Mouse (Mus musculus): ENCODE data around the gene Ugt1a9.

Gene Ugt1a9

DNA sequence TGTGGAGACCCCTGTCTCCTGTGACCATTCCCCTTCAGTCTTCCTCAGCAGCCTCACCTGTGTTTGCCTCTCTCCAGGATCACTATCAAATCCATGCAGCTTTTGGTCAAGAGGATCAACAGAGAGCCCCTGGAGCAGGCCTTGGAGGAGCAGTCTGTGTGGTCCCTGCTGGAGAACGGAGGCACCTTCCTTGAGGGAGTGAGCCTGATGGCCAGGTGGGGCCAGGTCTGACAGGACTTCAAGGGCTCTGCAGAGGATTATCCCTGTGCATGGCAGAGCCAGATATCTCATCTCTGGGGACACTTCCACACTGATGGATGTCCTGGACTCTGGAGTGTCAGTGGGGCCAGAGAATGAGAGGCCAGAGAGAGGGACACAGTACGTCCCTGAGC is 184.9 kb downstream of the Ugt1a9 start:
- 0 out of 2 replicates have a peak, but pooled peaks have one; percentile 0 for ATAC-seq (ENCODE audit: insufficient number of reproducible peaks, low FRiP score, low TSS enrichment)

DNA sequence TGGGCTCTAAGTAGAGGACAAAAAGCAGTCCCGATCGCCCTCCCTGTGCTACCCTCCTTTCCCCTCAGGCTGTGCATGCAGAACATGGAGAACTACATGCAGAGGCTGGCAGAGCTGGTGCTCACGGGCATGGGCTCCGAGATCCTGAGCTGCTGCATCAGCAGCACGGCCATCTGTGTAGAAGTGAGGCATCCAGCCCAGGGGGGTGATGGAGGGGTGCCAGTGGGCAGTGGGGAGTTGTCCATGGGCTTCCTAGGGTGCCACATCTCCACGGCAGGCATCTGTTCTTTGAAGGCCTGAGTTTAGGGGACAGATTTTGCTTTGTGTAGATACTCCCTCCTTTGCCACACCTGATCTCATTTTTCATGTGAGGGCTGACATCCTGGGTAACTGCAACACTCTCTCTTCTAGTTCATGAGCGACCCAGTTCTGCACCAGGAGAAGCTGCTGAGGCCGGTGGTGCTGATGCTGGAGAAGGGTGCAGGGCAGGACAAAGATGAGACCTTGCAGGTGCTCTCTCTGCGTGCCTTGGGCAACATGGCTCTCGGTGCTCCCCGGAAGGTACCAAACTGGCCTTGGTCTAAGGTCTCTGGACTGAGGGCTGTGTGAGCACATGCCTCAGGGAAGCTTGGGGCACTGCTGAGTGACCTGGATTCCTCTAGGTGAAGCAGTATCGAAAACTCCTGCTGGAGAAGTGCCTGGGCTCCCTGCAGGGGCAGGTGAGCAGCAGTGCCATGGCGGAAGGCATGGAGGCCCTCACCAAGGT is 185.6 kb downstream of the Ugt1a9 start:
- ATAC-seq (ENCODE audit: insufficient number of reproducible peaks, low FRiP score, low TSS enrichment) = 0 out of 2 replicates have a peak, but pooled peaks have one; percentile 3

DNA sequence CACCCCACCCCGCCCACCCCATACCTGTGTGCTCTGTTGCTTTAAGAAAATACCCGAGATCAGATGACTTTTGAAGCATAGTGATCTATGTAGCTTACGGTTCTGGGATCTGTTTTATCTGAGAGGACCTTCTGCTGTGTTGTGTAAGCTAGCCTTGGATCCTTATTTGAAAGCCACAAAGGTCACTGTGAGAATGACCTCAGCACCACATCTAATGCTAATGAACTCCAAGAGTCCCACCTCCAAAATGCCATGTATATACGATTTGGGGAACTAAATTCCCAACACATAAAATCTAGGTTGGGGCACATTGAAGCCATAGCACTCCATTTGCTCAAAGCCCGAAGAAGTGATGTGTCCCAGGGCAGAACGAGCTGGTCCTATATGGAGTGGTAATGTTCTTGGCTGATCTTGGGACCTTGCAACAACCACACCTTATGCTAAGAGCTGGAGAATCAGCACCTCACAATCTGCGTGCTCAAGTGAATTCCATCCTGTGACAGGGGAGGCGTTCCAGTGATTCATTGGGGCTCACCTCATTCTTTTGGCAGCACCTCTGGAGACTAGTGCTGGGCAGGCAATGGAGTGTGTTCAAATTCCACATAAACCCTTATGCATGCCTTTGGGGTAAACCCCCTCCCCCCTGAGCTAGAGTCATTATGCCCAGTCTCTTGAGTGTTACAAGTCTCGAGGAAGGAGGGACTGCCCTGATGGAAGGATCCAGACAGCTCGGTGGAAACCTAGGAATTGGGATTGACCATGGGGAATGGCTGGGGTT is 186.5 kb downstream of the Ugt1a9 start:
- ATAC-seq (ENCODE audit: insufficient number of reproducible peaks, low FRiP score, low TSS enrichment) = no peak

DNA sequence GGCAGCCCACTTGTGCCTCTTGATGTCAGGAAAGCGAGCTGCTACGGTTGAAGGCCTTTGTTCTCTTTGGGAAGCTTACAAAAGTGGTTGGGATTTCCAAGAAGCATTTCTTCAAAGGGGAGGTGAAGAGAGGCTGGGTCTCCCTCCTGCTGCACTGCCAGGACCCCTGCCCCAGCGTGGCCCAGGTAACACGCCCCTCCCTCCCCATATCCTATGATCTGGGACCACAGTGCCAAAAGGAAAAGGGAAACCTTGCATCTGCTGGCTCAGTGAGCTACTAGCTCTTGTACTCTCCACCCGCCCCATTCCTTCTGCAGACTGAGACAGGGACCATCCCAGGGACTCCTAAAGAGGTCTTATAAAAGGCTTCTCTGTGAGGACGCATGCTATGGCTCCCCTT is 187.1 kb downstream of the Ugt1a9 start:
- ATAC-seq (ENCODE audit: insufficient number of reproducible peaks, low FRiP score, low TSS enrichment) = no peak

DNA sequence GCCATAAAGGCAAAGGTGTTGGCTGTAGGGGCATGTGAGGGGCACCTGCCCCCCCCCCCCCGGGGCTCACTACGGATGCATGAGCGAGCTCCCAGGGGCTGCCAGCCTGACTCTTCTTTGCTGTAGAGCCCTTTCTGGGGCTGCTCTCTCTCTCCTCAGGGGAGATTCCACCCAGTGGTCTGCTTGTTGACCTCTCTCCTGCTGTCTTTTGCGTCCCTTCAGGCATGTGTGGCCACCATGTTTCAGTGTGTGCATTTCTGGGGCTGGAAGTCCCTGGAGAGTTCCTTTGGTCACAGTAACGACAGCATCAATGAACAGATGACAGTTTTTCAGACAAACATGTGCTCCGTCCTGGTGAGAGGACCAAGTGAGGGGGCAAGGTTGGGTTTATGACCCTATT is 187.8 kb downstream of the Ugt1a9 start:
- ATAC-seq (ENCODE audit: insufficient number of reproducible peaks, low FRiP score, low TSS enrichment) = no peak

DNA sequence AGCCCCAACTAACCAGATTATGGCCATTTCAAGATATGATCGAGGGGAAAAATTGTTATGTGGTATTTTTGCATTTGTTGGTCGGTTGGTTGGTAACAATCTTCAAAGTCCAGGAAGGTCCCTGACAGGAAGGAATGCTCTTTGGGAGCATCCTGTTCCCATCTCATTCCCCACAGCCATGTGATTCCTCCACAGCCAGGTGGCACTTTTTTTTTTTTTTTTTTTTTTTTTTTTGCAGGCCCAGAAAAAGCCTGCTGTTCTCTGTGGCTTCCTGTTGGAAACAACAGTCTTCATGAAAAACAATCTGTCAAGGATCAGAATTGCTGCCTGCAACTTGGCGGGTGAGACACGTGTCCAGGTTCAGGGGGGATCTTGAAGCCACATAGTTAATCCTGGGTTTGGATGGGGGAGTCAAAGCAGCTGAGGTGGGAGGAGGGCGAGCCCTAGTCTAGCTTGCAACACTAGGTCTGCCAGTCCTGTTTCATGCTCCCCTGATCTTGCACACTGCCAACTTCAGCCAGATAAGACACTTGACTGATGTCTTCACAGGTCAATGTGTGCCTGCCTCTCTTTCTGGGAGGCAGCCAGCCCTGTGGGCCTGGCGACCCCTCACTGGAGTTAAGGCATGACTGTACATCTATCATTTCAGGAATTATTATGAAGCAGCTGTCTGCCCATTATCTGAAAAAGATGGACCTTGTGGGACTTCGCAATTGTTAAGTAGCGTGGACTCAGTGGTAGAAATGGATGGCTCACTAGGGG is 188.5 kb downstream of the Ugt1a9 start:
- ATAC-seq (ENCODE audit: insufficient number of reproducible peaks, low FRiP score, low TSS enrichment) = no peak

DNA sequence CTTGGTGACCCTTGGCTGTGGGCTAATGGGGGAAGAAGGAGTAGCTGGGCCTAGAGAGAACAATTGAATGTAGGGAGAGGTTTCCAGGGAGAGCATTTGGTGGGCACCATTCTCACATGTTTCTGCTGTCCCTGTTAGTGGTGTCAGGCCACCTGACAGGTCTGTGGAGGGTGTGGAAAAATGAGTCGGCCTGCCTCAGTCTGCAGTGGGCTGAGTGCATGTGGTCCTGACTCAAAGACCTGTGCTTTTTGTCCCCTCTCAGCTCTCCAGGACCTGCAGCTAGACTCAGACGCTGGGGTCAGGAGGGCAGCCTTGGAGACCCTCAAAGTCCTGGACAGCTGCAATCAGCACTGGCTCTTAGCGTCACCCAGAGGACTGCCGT is 189.0 kb downstream of the Ugt1a9 start:
- ATAC-seq (ENCODE audit: insufficient number of reproducible peaks, low FRiP score, low TSS enrichment) = no peak

DNA sequence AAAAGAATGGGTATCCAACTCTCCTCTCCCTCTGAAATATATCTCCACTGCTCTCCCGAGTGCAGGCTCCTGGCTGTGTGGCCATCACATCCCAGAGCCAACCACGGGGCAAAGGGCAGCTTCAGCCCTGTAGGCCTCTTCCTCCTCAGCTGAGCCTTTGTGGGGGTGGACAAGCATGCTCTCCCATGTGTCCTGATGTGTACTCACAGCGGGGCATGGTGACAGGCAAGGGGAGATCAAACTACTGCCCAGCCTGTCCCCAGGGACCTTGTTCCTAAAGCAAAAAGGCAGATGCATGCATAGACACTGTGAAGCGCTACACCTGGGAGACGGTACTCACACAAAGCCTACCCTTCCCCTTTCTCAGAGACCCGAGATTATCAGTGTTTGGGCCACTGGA is 189.5 kb downstream of the Ugt1a9 start:
- ATAC-seq (ENCODE audit: insufficient number of reproducible peaks, low FRiP score, low TSS enrichment) = no peak

DNA sequence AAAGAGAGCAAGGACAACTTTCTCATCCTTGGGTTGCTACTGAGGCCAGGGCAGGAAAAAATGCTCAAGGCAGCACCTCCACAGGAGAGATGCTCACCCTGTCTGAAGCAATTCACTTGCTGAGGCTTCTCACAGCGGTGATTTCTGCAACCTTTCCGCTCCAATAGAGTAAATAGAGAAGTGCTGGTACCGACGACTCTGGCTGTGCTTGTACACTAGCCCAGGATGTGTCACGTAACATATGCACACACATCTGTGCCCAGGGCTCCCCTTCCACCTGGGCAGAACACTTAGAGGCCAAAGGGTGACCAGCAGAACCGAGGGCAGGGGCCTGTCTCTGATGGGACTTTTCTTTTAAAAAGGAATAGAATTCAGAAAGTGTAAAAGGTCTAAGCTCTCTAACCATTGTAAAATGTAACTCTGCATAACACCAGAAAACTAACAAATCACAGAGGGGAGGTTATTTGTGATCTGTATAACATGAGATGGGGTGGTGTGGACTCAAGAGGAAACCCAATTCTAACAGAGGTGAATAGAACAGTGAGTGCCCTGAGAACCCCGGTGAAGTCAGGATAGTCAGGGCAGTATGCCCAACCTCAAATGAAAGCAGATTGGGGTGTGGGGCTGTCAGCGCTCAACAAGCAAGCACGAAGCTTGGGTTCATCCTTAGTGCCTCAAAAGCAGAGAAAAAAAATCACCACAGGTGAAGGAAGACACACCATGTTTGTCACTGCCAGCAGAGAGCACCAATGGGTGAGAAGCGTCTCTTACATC is 190.2 kb downstream of the Ugt1a9 start:
- no peak for ATAC-seq (ENCODE audit: insufficient number of reproducible peaks, low FRiP score, low TSS enrichment)

DNA sequence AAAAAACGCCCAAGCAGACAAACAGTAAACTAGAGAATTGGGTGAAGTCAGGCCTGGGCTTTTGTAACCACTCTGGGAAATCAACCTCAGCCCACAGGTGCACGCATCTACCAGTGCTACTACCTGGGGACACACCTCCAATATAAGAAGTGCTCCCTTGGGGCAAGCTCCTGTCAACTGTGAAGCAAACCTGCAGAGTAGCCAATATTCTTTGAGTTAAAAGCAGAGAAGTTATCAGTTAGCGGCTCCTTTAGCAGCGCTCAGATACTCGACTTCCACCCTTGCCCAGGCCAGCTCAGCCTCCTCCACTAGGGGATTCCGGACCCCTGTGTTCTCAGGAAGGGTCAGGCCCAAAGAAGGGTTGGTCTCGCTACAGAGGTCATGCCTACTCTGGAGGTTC is 191.1 kb downstream of the Ugt1a9 start:
- no peak for ATAC-seq (ENCODE audit: insufficient number of reproducible peaks, low FRiP score, low TSS enrichment)

DNA sequence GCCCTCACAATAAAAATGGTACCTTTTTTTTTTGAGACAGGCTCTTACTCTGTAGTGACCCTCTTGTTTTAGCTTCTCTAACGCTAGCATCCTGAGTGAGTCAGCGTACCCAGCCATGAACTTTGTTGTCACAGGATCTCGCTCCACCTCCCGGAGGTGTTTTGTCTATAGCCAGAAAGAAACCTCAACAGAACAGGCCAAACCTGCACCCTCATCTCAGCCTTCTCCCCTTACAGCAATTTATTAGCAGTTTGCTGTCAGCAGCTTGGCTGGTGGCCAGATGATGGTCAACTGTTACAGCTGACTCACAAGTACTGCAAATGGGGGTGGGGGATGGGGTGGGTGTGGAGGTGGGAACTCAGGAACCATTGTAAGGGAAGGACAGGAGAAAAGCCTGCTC is 191.7 kb downstream of the Ugt1a9 start:
- ATAC-seq (ENCODE audit: insufficient number of reproducible peaks, low FRiP score, low TSS enrichment) = no peak

DNA sequence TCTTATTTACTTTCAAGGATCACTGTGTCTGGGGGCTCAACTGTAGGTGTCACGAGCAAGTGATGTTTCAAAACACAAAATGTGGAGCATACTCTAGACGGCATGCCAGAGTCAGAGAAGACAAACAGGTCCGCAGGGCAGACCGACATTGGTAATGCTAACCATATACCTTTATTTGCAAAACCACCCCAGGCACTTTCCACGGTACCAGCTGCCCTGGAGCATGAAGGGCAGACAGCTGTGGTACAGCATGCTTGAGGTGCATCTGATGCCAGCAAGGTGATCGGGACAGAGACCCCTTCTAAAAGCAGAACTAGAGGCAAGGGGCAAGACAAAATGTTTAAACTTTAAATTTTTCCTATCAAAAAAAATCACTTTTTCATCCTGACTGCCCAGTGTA is 192.4 kb downstream of the Ugt1a9 start:
- no peak for ATAC-seq (ENCODE audit: insufficient number of reproducible peaks, low FRiP score, low TSS enrichment)

DNA sequence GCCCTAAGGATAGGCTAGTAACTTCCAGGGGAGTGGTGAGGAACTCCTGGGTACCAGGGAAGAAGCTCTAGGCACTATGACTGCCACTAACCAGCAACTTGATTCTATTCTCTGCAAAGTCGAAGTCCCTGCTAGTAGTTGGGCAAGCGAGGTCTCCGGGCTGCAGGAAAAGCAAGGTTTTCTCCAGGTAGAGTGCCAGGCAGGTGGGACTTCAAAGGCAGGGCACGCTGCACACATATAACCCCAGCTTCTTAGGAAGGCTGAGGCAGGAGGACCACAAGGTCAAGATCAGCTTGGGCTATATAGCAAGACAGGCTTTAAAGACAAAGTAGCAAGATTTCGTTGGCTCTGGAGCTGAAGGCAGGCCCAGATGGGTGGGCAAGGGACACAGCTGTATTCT is 193.2 kb downstream of the Ugt1a9 start:
- ATAC-seq (ENCODE audit: insufficient number of reproducible peaks, low FRiP score, low TSS enrichment) = no peak

DNA sequence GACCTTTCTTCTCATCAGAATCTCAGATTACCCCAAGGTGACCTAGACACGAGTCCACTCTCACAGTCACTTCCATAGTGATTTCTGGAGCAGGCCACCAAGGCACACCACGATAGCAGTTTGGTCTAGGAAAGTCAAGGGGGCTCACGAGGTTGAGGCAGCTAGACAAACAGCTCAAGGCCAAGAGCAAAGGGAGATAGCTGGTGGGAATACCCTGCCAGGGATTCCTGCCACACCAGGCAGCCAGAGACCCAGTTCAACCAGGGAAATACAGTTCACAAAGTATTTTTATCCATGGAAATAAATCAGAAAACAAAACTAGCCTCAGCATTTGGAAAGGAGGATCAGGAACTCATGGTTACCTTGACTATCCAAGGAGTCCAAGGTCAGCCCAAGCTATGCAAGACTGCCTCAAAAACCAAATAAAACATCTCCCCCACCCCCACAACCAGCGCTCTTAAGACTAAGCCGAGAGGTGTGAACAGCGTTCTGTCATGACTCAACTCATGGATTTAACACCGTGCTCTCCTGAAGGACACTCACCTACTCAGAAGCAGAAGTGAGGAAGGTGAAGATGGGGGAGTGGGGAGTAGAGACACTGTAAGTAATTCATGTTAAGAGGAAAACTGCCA is 193.8 kb downstream of the Ugt1a9 start:
- ATAC-seq (ENCODE audit: insufficient number of reproducible peaks, low FRiP score, low TSS enrichment) = no peak

DNA sequence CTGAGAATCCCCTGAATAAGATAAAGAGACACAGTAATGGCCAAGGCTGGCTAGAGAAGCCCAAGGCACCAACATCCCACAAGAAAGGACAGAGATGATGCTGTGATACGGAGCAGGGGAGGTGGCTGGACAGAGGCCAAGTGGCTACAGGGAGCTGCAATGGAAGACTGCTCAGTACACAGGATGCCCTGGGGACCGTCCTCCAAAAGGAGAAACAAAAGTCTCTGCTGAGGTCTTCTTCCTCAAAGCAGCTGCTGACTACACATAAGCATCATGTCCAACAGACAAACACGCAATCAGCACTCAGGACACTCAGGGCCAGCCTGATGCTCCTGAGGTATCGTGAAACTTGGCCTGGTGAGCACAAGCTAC is 194.3 kb downstream of the Ugt1a9 start:
- no peak for ATAC-seq (ENCODE audit: insufficient number of reproducible peaks, low FRiP score, low TSS enrichment)

DNA sequence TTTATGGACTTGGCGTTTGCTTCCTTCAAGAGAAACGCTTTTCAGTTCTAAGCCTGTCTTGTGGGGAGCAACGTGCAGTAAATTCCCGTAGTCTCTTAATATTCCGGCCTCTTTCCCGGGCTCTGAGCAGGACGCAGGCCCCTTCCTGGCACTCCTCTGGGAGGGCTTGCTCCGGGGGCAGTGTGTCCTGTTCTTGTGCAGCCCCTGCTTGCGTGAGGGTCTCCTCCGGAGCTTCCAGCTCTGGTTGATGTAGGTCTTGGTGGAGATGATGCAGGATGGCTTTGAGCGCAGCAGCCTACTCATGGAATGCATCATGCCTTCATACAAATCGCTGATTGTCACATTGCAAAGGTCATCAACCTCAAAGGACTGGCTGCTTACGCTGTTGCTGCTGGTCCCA is 195.5 kb downstream of the Ugt1a9 start:
- ATAC-seq (ENCODE audit: insufficient number of reproducible peaks, low FRiP score, low TSS enrichment) = no peak

DNA sequence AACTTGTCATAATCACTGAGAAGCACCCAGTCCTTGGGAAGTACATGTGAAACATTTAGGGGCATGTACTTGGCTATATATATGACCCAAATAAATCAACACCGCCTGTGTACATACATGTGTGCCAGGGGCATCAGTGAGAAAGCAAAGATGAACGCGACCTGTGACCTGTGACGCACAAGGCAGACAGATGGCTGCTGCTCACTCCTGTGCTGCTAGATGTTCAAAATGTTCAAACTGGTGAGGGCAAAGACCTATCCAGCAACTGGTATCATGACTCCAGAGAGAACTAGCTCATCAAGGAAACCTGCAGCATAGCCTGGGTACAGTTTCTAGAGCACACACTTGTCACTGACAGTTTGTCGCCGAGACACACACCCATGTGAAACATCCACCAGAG is 196.9 kb downstream of the Ugt1a9 start:
- no peak for ATAC-seq (ENCODE audit: insufficient number of reproducible peaks, low FRiP score, low TSS enrichment)

DNA sequence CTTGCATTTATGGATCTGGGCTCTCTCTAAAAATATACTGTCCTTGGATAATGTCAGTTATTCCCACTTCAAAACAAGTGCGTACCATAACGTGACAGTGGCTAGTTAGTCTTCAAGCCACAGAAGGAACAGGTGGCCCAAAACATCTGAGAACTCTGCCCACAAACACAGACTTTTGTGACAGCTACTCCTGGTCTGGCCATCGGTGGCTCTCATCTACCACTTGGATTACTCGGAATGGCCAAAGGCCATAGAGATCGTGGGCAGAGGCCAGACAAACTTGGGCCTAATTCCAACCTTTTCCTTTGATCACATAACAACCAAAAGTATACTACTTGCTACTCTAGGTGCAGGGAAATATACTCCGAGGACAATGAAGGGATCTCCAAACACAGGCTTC is 197.5 kb downstream of the Ugt1a9 start:
- no peak for ATAC-seq (ENCODE audit: insufficient number of reproducible peaks, low FRiP score, low TSS enrichment)
